Mouse (Mus musculus) c-Kit-positive CD71-negative TER-119-negative erythroid progenitor cells, embryonic 14.5 days (primary cell): ENCODE results near the gene Rbfox3.

ENCODE experiments used
- DNase-seq: peaks from one replicate; pipeline ENCODE4 v3.0.0-alpha.2; 2013; ENCODE audit warnings: low read depth

The Rbfox3 gene

GRCm38 (mm10) chr11:118666172-118666571, 245.2 kb downstream of the Rbfox3 start:
- no peak for DNase-seq

GRCm38 (mm10) chr11:118663305-118663704, 248.1 kb downstream of the Rbfox3 start:
- no peak for DNase-seq

GRCm38 (mm10) chr11:118659305-118659704, 252.1 kb downstream of the Rbfox3 start:
- DNase-seq: peak; percentile 47

DNA sequence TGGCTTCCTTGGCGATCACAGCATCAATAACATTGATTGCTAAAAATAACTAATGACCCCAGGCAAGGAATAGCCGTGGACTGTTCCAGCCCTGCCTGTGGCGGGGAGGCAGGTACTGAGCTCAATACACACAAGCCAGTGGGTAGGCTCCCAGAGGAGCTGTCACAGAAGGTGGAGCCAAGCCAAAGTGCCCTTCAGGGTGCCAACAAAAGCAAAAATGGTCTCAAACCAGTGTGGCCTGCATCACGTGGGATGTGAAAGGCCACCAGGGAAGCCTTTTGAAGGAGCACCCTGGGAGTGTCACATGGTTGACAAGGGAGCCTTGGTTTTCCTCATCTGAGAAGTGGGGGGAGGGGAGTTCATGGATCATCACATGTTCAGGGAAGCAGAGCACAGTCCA, 255.6 kb downstream of the Rbfox3 start:
- DNase-seq: no peak

GRCm38 (mm10) chr11:118653521-118654318, 257.7 kb downstream of the Rbfox3 start:
- DNase-seq: no peak

- no peak for DNase-seq
Observed at GRCm38 (mm10) chr11:118652401-118653240, 258.8 kb downstream of the Rbfox3 start.

DNA sequence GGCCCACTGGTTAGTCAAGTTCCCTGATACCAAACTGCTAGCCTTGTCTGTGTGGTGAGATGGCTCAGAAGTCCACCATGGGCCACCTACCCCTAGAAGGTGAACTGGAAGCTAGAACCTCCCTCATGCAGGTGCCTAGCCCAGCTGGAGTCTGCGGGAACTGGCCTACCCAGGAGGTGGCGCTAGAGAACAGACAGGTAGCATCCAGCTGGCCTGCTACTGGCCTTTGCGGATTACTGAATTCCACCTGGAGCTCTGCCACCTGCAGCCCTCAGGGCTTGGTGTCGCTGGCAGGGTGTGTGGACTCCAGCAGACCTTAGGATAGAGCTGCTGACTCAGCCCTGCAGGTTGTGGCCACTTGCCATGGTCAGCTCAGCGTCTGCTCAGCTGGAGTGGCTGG, 263.0 kb downstream of the Rbfox3 start:
- no peak for DNase-seq

- DNase-seq: no peak
Observed at GRCm38 (mm10) chr11:118646864-118647263, 264.5 kb downstream of the Rbfox3 start.

DNA sequence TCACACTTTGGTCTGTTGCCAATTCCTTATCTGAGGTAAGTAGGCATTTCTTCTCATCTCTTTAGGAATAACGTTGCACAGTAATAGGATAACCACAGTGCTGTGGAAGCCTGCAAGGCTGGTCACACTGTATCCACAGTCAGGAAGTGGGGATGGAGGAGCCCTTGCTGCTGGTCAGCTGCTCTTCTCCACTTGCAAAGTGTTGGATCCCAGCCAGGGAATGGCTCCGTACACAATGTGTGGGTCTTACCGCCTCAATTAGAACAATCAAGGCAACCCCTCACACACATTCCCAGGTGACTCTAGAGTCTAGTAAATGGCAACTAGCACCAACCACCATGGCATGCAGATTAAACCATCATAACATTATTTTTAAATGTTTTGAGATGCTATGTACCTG, 266.2 kb downstream of the Rbfox3 start:
- DNase-seq: no peak

DNA sequence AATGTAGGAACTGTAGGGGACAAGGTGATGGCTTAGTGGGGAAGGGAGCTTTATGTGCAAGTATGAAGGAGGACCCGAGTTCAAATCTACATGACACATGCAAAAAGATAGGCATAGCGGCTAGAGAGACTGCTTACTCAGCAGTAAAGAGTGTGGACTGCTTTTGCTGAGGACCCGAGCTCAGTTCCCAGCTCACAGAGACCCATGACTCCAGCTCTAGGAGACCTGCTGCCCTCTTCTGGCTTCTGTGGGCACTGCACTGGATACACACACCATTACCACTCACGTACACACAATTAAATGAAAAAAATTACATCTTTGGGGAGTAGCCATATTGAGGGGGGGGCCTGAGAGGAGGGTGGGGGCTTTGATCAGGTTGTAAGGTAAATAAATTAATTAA, 270.7 kb downstream of the Rbfox3 start:
- no peak for DNase-seq

DNA sequence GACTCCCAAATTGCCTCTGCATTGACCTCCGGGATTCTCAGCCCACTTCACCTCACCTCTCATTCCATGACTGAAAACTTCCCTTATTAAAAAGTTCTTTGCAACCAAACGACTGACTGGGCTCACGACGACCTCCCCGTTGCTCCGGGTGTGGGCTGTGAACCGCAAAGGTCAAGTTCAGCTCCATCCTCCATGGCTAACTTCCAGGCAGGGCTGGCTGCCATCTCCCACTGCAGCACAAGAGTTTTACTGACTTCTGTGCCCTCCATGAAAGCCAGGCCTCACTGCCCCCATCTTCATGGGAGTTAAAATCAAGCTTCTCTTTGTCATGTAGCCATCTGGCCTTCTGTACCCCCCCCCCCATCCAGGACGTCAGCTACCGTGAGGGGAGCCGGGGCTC, 273.7 kb downstream of the Rbfox3 start:
- DNase-seq: no peak

DNA sequence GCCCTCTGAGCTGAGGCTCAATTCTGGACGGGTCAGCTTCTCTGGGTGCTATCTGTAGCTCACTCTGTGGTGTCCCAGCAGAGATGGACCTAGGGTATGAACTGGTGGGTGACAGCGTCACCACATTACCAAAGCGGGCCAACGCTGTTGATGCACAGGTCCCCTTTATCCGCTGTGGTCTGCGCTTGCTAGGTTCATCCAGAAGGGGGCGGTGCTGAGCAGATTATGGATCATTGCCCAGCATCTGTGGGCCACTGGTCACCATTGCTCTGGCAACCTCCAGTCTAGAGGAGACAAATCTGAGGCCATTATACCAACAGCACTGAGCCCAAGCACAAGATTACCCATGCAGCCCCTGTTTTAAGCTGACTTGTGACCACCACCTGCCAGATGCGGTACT, 276.8 kb downstream of the Rbfox3 start:
- peak; percentile 4 for DNase-seq

DNA sequence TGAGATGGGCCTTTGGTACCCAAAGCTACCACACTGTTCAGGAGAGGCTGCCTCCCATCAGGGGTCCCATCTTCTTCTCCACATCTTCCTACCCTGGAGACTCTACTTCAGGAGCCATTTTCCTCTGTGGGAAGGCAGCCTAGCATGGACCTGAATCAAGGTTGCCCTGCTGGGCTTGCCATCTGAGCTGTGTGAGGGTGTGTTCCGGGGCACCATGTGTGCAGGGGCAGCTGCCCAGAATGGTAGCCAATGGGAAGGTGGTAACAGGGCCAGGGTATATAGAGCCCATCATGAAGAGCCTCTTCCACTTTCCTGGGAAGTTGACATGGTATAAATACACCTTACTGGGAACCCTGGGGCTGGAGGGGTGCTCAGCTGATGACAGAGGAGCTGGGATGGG, 281.7 kb downstream of the Rbfox3 start:
- no peak for DNase-seq

GRCm38 (mm10) chr11:118627541-118627940, 283.9 kb downstream of the Rbfox3 start:
- DNase-seq: no peak

- DNase-seq: no peak
Observed at GRCm38 (mm10) chr11:118620869-118621268, 290.5 kb downstream of the Rbfox3 start.

DNA sequence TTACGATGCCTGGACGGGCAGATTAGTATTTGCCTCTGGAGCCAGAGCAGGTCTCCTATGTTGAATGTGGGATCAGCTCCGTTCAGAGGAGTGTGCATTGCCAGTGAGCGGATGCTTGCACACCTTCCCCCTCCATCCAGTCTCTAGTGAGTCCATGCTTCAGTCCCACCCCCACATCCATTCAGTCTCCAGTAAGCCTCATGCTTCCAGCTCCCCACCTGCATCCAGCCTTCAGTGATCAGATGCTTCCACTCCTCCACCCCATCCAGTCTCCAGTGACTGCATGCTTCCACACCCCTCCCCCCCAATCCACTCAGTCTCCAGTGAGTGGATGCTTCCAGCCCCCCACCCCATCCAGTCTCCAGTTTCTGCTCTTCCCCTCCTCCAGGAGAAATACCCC, 297.3 kb downstream of the Rbfox3 start:
- no peak for DNase-seq

GRCm38 (mm10) chr11:118610128-118610527, 301.3 kb downstream of the Rbfox3 start:
- no peak for DNase-seq

DNA sequence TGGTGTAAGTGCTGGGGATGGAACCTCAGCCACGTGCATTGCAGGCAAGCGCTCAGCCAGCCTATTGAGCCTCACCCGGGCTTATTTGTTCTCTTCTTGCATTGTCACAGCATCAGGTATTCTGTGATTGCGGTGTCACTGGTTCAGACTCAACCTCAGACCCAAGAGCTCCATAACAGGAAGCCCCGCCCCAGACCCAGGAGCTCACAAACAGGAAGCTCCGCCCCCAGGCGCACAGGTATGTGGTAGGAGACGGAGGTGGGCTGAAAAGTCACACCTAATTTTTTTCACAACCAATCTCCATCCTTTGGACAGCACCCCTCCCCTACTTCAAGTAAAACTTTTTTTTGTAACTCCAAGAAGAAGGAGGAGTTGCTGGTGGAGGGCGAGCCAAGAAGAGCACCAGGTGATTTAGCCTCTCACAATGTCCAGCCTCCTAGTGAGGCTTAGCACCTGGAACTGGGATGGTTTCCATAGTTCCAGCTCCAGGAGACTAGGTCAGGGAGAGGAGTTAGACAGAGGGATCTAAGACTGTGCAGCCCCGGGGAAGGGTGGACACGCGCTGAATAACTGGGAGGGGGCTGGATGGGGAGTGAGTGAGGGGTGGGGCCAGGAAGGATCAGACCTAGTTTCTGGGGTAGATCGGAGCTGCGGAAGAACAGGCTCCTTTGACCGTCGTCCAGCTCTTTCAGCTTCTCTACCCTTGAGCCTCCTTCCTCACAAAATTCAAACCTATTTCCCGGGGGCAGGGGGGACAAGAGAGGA, 302.0 kb downstream of the Rbfox3 start:
- no peak for DNase-seq

DNA sequence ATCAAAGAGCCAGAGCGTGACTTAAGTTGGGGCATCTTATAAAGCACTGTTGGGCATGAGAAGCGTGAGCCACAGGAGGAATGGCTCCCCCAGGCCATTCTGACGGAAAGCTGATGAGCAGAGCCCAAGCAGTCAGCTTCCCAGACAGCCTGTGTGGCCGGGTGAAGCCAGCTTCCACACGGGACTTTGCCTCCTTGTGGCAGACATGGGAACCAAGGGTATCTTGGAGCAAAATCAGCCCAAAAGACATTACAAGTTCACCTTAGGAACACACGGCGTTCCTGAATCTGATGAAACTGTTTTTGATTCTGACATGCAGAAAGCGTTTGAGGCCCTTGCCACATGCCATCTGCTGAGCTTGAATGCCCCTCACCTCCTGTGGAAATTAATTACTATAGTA, 303.5 kb downstream of the Rbfox3 start:
- DNase-seq: no peak

DNA sequence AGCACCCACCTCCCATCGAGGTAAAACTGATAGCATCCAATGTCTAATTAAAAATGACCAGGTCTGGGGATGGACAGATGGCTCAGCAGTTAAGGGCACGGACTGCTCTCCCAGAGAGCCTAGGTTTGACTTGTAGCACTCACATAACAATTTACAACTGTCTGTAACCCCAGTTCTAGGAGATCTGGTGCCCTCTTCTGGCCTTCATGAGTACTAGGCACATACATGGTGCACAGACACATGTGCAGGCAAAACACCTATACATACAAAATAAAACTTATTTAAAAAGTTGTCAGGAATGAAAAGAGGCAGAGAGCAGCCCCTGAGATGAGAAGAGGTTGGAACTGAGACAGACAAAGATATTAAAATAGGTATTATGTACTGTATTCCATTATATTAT, 305.8 kb downstream of the Rbfox3 start:
- DNase-seq: no peak

DNA sequence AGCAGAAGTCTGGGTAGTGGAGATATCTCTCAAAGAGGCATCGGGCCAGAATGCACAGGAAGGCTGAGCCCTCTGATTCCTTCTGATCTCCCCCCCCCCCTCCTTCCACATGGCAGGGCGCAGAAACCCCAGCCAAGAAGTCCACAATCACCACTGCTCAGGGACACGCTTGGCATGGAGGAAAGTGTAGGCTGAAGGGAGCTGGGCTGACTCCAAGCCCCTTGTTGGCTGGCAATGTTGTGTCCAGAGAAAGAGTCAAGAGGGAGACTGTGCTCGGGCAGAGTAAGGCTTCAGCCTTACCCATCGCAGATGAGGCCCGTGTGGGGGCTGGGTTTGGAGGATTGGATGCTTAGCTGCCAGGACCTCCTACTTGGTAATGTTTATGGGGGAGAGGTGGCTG, 307.2 kb downstream of the Rbfox3 start:
- DNase-seq: no peak

DNA sequence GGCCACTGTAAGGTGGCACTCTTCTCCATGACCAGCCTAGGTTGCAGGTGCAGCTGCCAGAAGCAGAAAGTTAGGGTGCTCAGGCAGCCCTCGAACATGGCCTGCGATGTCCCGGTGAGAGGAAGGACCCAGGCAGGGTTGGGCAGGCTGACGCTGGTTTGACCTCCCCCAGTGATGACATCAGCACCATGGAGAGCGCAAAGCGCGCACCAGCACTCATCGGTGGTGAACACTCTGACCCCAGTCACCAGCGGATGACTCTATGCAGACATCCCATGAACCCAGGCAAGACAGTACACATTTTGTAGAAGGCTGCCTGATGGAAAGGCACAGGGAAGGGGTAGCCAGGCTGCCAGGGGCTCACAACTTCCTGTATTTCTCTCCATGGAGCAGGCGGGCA, 308.3 kb downstream of the Rbfox3 start:
- DNase-seq: peak; percentile 26

GRCm38 (mm10) chr11:118601484-118601883, 309.9 kb downstream of the Rbfox3 start:
- no peak for DNase-seq
